Mouse (Mus musculus): ENCODE results near the gene Skap2.

Skap2 gene

DNA sequence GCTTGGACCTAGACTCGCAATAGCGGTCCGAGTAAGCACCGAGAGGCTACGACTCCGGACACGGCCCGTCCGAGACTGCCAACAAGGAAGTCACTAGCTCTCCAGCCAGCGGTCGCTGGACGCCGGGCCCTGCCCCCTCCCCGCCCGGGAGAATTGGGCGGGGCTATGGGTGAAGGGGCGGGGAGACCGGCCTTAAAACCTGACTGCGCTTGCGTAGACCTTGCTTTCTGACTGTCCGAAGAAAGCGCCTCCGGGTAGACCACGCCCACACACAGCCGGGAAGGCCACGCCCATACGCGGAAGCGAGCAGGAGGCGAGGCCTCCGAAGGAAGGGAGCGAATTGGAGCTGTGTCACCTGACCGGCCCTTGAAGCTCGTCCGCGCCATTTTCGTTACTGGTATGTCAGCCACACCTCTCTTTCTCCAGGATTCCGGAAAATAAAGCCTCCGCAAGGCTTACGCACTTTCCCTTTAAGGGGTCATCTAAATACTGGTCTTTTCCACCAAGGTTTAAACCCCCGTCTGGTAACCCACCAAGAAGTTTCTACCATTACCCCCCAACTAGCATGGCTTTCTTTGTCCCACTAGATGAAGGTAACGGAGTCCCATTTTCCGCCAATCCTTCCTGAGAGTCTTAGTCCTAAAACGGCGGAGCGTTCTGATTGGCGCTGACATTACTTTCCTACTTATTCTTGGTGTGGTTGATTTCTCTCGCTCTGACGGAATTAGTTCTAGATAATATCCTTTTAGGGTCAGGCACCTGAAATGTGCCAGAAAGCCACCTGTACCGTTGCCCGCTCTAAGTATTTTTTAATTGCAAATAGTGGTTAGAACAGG lies at the start of gene Skap2:
Skap2 (minus strand) TSS at position 141 of the 836 bp plus-strand sequence.
- peak; percentile 99 for DNase-seq (ENCODE audit: low spot score)

DNA sequence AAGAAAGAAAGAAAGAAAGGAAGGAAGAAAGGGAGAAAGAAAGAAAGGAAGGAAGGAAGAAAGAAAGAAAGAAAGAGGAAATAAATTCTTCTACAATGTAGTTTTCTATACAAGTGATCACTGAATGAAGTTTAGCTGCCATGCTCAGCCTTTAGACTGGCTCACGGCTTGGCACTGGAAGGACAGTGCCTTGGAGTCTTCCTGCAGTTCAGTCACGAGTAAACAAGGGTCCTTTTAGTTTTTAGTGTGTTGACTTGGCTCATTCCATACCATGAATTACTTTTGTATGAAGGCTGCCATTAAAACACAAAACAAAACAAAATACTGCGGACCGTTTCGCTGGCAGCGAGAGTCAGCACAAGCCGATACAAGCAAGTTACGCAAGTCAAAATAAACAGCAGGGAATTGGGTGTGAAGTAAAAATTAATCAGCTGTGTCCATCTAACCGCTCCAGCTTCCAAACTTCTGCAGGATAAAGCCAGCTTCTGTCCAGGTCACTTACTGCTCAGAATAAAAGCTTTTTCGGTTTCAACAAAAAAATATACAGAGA lies 46.6 kb upstream of the Skap2 start:
- DNase-seq (ENCODE audit: low spot score) = no peak

DNA sequence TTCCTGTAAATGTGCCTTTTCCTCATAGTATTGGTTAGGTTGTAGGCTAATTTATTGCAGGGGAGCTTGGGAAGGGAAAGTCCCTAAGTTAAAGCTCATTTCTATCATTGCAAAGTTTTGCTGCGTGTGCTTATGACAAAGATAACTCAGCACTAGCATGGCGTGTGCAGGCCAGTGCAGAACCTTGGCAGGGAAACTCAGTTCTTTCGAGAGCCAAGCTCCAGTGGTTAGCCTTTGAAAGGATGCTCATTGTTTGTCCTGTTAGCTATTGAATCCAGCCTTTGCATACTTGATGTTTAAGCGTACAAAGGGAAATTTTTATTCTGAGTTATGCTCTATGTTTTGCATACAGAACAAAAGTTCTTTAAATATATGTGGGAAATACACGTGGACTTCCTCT lies 45.8 kb upstream of the Skap2 start:
- DNase-seq (ENCODE audit: low spot score) = no peak

DNA sequence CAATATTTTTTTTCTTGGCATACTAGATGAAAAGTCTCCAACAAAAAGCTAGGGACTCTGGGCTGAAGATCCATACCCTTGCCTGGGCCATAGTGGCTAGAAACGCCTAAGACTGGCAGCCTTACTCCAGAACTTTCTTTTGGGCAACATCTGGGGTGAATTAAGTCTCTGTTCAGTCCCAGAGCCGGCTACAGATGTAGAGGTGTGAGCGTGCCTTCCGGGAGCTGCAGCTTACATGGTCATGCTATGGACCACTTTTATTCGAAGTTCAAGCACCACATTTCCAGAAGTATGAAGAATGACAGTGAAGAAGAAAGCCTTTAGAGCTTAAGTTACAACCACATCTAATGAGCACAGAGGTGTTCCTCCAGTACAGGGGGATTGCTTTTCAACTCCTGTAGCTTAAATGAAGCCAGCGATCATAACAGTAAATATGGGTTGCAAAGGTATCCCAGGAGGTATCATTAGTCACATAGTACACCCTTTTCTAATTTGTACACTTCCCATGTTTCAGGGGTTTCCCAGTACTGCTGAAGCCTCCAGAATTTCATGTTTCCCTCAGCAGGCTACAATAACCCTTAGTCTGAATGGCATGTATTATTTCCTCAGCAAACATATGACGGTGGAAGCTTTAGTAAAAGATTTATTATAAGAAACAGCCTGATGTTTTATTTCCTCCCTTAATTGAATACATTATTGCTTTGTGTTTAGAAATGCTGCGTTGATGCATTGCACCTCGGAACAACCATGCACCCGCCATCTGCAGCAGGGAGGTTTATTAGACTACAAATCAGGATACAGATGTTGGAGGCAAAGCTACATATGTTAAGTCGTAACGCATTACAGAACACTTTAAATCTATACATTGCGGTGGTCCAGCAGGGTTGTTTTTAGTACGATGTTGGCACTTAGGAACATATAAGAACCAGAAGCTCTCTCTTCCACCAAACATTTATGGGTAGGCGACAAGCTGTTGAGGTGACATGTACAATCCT lies 41.5 kb upstream of the Skap2 start:
- no peak for DNase-seq (ENCODE audit: low spot score)

DNA sequence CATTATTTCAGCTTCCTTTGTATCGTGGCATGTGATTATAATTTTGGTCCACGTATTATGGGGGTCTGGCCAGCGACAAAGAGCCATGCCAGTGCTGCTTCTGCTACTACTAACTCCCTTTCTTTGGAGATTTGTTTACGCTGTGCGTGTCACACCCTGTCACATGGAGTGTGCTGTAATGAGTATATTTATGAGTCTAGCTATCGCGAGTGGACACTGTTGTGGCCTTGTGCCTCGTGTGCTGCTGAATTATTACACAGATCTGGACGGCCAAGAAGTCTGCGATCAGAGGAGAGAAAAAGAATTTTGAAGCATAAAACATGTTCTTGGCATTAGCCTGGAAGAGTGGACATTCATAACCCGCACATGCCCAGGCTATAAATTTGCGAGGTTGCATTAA lies 37.7 kb upstream of the Skap2 start:
- no peak for DNase-seq (ENCODE audit: low spot score)

DNA sequence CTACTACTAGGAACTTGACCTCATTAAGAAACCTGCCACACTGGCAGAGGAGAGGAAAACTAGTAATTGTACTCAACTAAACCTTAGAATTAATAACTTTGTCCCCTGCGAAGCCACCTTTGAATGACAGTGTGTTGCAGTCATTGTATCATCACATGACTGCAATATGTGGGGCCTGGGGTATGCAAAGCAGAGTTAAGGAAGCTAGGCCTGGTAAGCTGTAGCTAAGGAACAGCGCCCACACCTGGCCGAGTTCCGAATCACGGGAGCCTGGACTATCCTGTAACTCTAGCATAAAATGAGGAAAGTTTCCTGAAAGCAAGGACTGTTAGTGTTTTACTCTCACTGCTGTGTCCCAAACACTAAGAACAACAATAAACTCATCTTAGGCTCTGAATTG lies 33.2 kb upstream of the Skap2 start:
- no peak for DNase-seq (ENCODE audit: low spot score)

DNA sequence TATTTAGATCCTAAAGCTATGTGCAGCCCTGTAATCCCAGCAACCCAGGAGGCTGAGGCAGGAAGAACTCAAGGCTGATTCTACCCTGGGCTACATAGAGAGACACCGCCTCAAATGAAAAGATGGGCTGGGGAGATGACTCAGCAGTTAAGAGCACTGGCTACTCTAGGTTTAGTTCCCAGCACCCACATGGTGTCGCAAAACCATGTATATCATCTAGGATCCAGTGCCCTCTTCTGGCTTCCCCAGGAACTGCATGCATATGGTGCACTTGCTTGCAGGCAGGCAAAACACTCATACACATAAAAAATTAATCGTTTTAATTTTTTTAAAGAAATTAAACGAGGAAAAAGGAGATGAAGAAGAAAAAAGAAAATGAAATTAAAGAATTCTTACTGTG lies 23.7 kb upstream of the Skap2 start:
- no peak for DNase-seq (ENCODE audit: low spot score)

DNA sequence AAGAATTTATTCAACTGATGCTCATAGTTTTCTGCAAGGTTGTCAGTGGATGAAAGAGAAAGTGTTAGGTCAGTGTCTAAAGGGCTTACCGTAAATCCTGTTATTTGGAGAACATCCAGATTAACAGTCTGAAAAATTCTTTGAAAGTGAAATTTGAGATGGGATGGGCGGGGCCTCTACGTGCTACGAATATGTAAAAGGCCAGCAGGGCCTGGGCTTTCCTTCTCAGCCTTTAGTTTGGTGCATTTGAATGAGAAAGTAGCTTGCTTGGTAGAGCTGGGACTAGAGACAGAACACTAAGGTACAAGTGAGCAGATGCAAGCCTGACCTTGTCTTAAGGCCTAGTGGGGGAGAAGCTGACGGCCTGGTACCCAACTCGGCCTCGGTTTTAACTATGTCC lies 18.8 kb upstream of the Skap2 start:
- no peak for DNase-seq (ENCODE audit: low spot score)

DNA sequence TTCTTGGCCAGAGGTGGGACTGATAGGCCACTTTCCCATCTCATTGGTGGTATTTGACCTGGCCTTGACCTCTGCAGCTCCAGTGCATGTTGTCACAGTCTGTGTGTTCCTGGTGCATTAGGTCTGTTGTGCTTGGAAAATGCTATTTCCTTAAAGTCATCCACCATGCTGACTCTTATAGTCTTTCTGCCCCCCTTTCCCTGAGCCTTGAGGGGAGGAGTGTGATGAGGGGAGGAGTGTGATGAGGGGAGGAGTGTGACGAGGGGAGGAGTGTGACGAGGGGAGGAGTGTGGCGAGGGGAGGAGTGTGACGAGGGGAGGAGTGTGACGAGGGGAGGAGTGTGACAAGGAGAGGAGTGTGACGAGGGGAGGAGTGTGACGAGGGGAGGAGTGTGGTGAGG lies 15.8 kb upstream of the Skap2 start:
- no peak for DNase-seq (ENCODE audit: low spot score)

DNA sequence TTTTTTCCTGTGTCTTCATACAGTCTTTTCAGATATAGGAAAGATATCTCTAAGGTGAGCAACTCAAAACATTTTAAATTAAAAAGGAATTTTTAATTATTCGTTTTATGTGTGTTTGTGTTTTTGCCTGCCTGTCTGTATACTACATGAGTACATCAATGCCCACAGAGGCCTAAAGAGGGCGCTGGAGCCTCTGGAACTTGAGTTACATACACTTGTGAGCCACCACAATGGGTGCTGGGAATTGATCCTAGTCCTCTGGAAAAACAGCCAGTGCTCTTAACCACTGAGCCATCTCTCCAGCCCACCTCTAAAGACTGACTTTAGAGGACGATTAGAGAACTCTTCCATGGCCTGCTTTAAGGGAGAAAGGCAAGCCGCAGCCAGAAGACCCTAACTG lies 14.8 kb upstream of the Skap2 start:
- DNase-seq (ENCODE audit: low spot score) = no peak

DNA sequence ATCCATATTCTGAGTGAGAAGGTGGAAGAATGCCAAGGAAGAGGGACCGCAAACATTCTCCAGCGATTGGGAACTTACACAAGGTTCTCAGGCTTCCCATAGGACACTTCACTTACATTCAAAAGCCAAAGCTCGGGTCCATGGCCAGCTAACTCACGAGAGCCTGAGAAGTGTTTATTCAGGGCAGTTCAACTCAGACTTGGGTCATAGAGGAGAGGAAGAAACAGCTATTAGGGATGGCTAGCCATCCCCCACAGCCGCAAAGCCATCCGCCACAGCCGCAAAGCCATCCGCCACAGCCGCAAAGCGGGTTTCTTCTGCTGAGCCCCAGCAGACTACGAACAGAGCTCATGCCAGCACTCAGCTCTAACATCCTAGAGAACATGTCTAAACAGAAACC lies 13.9 kb upstream of the Skap2 start:
- no peak for DNase-seq (ENCODE audit: low spot score)

DNA sequence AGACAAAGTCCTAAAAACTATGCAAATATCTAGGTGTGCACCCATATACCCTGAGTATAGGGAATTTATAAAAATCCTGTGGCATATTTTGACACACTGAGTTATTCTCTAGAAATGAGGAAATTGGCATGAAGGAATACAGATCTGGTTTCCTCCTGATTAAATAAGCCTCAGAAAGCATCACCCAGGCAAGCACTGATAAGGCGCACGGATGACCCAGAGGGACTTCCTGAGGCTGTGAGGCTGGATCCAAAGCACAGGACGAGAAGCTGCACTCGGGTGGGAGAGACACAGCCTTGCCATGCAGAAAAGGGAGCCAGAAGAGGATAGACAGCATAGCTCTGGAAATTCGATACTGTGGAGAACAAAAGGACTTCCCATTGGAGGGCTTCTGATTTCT lies 12.4 kb upstream of the Skap2 start:
- no peak for DNase-seq (ENCODE audit: low spot score)

DNA sequence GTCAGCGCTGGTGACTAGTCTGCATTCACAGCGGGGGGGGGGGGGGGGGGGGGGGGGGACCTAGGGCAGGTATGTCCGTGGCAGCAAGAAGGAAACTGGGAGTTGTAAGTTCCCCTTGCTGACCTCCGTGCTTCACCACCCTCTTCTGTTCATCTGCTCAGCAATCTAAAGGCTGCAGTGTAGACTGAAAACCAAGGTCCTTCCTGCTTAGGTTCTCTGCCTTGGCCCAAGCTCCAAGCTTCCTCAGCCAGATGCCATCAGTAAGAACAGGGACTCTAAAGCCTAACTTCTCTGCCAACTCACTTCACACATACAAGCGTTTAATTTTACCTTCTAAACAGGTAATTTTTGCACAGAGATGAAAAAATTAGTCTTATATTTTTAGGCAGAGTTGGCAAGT lies 10.0 kb upstream of the Skap2 start:
- no peak for DNase-seq (ENCODE audit: low spot score)

DNA sequence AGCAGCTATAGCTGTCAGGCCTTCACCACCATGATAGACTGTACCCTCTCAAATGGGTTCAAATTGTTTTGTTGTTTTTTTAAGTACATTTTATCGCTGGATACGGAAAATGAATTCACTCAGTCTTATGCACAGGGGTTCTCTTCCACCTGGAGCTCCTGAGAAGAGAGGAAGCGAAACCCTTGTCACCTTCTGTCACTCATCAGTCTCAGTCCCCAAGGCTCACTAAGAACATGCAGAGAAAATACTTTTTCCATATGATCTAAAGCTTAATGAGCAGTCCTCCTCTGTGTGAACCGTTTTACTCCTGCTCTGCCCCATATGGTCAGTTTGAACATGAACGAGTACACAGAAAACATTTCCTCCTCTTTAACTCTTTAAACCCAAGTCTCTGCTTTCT lies 7.9 kb upstream of the Skap2 start:
- no peak for DNase-seq (ENCODE audit: low spot score)

DNA sequence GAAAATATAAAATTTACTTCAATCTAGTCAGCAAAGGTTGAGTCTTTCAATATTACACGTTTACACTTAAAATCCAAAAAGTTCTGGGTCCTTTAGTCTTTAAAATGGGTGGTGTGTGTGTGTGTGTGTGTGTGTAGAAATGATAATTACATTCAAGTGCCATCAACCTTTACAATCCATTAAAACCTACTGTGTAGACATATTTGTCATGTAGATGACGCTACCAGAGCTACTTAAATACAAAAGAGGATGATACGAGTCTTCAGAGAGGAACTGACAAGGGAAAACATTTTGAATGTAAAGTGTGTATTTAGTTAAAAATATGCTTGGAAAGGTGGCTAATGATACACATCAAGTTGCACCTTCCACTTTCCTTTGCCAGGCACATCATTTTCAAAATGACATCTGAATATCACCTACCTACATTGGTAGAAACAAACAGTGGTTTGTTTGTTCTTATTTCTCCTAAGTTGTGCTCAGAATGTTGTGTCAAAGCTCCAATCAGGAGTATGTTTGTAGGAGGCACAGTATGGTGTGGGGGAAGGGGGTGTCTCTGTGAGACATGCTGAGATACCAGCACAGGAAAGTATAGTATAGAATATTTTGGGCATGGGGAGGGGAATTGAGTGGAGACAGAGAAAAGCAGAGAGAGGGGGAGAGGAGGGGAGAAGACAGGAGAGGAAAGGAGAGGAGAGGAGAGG lies 1.0 kb upstream of the Skap2 start:
- DNase-seq (ENCODE audit: low spot score) = no peak

DNA sequence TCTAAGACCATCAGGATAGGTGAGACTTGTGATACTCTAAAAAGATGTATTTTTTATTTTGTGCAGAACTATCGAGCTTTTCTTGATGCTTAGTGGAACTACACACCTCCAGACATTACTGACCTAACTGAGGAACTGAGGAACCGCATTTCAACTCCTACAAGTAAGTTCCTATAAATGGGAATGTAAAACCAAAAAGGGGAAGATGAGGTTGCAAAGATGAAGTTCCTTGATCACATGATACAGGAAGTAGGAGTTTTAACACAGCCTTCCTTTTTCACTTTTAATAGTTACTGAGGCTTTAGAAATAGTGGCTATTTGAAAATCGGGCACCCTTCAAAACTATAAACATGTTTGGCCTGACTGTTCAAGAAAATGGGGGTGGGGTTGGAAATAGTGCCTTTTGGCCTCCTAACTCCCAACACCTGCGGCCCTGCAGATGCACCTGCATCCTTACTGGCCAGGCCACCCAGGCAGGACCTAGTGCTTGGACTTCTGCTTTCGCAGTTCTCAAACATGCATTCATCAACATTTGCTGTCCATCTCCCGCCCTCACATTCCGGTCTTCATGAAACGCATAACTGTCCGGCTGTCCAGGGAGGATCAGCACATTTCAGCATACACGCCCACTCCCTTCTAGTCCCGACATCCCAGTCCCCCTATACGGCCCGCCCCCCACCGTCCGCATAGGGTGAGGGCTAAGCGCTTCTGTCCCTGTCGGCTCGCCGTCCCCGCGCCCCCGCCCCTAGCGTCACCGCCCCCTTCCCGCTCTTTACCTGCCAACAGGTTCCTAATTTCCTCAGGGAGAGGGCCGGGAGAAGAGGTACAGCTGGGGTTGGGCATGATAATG lies 565 bp downstream of the Skap2 start:
- no peak for DNase-seq (ENCODE audit: low spot score)

DNA sequence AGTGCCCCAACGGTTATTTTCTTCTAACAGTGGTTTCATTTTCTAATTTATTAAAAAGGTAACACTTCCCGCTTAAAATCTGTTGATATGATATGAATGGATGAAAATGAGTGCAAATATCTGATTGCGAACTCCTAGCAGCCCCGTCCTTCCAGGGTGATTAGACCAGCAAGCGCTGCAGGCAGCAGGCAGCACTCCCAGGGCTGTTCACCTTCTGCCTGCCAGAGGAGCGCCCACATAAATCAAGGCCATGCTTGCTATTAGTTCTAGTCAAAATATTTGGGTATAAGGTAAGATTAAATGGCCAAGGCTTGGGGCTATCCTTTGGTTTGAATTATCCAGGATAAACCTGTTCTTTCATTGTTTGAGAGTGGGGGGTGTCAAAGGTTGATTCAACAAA lies 3.0 kb downstream of the Skap2 start:
- DNase-seq (ENCODE audit: low spot score) = no peak

DNA sequence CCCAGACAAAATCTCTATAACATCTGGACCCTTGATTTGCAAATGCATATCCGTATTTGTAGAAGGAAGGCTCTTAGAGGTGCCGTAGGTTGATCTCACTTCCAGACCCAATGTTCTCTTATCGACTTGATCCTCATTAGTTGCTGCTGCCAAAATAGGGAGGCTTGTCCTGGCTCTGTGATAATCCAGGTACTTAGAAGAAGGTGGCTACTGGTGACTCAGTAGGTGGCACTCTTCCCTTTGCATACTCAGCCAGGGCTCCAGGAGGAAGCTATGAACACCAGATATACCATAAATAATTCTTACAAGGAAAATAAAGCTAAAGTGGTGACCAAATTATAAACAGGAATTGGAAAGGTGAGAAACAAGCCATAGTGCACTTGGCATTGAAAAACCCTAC lies 3.6 kb downstream of the Skap2 start:
- DNase-seq (ENCODE audit: low spot score) = no peak

DNA sequence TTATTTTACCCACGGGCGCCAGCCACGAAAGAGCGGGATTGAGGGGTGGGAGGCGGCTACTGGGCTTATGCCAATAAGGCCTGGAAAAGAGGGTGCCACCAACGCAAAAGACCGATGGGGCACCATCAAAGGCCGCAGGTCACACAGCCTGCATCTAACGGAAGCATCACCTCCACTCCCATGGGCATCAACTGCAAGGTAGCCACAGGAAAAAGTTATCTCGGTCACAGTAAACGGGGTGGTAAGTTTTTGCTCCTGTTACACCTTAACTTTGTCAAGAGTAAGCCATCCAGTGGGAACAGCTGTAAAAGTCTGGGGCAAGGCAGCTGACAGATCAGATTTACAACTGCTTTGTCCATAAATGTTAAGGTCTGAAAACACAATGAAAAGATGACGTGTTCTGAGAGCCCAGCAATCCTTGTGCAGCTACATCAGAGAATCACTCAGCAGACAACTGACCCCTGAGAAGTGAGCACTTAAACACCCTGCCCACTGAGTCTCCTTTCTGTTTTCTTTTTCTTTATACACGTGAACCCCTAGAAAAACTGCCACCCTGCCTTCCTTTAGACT lies 5.6 kb downstream of the Skap2 start:
- DNase-seq (ENCODE audit: low spot score) = no peak

DNA sequence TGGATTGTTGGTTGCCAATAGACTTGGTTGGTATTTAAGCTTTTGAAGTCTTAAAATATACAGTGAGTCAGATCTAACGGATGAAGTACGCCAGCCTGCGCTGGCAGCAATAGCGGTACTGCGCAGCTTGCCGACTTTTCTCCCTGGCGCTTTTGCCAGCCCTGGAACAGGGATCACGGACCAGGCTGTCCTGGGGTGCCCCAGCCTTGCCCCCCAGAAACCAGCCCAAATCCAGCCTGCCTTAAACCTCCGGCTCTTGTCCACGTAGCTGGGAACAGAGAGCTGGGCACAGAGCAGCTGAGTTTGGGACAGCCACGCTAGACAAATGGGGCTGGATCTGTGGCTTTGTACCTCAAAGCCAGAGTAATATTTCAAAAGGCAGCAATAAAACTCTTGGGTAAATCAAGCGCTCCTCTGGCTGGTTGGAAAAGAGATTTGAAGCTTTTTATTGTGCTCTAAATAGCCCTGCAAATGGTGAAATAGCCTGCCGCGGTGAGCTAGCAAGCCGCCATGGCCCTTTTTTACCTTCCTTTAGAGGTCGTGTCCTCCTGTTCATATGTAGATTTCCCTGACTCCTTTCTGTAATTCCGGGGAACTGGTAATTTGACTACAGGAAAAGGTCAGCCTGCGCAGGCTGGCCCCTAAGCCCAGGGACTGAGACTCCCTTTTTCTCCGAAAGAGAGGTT lies 6.2 kb downstream of the Skap2 start:
- DNase-seq (ENCODE audit: low spot score) = no peak

Data from urinary bladder, postnatal 14 days (tissue).